Mouse (Mus musculus) lung, adult 2 months (tissue): ENCODE measurements at regions not wholly inside any gene's neighbourhood (a gene's known extent, or its start where the extent isn't known, plus 50 kb on each side); places are given as distances from the start of the nearest gene placed in this dataset.

ENCODE experiments used
- DNase-seq: peaks from one replicate; pipeline ENCODE4 v3.0.0; 2022
- H3K4me1 ChIP-seq: fragments of 200-500 bp; 2 replicates; pipeline ENCODE4 v1.6.1; 2011; ENCODE audit warnings: low read length; ENCODE audit not compliant: control insufficient read depth, insufficient read depth
- H3K4me3 ChIP-seq: fragments of 200-500 bp; replicated peaks from 2 replicates; pipeline ENCODE3; 2011; ENCODE audit warnings: low read depth, mild to moderate bottlenecking, control low read depth, low read length; ENCODE audit errors: extremely low read depth
- CTCF ChIP-seq: fragments of 200-500 bp; IDR thresholded peaks from 2 replicates; pipeline ENCODE4 v1.5.1; 2011; ENCODE audit warnings: mild to moderate bottlenecking, low read length, control low read depth; ENCODE audit not compliant: insufficient read depth
- POLR2A ChIP-seq: fragments of 200-500 bp; IDR thresholded peaks from 2 replicates; pipeline ENCODE4 v1.6.1; 2011; ENCODE audit warnings: low read depth, mild to moderate bottlenecking, control low read depth, low read length, borderline replicate concordance; ENCODE audit errors: extremely low read depth
- WGBS: fragments of 180-500 bp; shearing (Covaris S2); methylation state at CpG from one replicate; pipeline ENCODE4 v1.1.7; 2018; 5-methylcytosine and 5-hydroxymethylcytosine counted together

DNA sequence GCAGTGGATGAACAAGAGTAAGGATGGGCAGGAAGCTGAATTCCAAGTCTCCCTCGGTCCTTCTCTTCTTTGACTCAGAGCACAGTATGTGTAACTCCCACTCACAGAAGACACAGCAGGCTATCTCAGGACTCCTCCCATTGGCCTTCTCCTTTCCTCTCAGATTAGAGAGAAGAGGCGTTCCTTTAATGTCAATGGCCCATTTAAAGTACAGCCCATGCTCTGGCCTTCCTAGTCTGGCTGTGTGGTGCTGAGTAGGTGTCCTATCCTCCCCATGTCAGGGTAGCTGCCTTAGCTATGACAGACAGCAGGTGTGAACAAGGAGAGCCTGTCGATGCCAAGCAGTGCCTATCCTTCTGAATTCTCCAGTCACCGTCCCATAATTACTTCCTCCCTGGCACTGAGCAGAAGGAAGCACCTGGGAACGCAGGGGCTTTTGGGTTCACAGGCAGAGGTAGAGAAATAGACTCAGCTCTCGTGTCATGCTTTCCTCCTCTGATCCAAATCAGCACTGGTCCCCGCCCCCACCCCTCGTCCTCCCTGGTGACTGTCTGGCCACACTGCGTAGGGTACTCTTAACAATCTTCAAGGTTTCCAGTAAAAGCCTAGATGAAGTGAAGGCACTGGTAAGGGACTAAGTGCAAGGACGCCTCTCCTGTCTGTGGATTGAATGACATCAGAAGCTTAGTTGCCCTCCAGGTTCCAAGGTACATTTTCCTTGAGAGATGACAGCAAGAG lies 257.8 kb downstream of the Mycn start:
- no peak overlapping the region for H3K4me3 ChIP-seq
- WGBS, result 64% methylated on average over 10 of the region's 10 CpGs
- H3K4me1 ChIP-seq, result 0 out of 2 replicates have a peak, but pooled peaks cover 2% of the 10 kb centered on the region
- DNase-seq, result no peak
- TF ChIP-seq POLR2A (no peak), CTCF (no peak)

DNA sequence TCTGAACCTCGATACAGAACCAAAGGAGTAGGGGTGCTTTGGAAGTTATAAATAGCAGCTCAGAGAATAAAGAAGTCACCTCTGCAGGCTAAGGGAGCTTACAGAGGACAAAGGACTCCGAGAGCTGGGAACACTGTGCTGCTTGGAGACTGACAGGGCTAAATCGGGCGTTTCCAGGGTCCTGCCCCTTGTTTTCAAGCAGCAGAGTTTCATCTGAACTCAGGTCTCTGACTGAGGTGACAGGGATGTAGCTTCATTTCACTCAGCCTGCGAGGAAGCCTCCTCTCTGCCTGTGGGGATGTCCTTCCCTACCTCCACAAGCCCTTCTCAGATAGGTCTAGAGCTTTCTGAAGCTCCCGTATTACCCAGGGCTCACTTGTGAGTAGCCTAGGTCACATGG lies 260.6 kb downstream of the Mycn start:
- no peak for DNase-seq
- WGBS, result 39% methylated on average over 6 of the region's 6 CpGs
- Histone ChIP-seq H3K4me3 (no peak overlapping the region), H3K4me1 (0 out of 2 replicates have a peak, but pooled peaks cover 2% of the 10 kb centered on the region)
- TF ChIP-seq CTCF (no peak), POLR2A (no peak)

DNA sequence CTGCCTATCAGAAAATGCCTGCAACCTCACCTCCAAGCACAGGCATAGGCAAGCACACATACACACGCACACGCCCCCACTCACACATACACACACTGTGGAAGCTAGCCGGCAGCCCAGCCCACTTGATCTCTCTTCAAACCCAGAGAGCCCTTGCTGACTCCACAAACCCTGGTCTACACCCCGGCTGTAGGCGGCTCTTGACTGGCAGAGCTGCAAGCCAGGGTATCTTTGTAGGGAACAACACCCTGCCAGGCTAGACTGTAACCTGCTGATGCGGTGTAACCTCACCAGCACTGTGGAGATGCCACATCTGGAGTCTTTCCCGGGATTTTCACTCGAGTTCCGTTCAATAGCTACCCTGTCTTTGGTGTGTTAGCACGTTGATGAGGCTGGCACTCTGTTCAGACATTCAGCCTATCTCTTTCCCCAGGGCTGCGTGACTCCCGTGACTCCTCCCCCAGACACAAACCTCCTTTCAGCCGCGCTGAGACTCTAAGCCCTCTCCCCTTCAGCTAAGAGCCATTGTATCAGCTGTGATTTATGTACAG lies 261.3 kb downstream of the Mycn start:
- no peak for DNase-seq
- TF ChIP-seq CTCF (no peak), POLR2A (no peak)
- H3K4me1 ChIP-seq, result 0 out of 2 replicates have a peak, but pooled peaks cover 2% of the 10 kb centered on the region
- no peak overlapping the region for H3K4me3 ChIP-seq
- WGBS, result 15% methylated on average over 14 of the region's 14 CpGs

DNA sequence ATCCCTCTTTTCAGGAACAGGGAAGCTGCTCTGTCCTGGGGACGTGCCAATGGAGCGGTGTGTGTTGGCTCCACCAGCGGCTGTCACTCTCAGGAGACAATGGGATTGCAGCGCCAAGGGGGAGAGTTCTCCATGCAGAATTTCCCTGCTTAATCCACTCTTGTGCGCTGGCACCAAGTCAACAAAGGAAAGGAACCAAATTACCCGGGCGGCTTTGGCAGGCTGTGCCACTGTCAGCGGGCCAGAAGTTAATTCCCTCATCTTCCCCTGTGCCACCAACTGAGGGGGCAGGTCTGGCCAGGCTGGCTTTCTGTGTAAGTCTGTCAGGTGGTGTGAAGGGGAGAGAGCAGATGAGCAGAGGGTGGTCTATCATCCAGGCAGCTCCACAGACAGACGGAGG lies 265.0 kb downstream of the Mycn start:
- TF ChIP-seq CTCF (no peak), POLR2A (no peak)
- Histone ChIP-seq H3K4me3 (no peak overlapping the region), H3K4me1 (0 out of 2 replicates have a peak, but pooled peaks cover 2% of the 10 kb centered on the region)
- WGBS, result 31% methylated on average over 9 of the region's 9 CpGs
- peak; percentile 9 for DNase-seq

DNA sequence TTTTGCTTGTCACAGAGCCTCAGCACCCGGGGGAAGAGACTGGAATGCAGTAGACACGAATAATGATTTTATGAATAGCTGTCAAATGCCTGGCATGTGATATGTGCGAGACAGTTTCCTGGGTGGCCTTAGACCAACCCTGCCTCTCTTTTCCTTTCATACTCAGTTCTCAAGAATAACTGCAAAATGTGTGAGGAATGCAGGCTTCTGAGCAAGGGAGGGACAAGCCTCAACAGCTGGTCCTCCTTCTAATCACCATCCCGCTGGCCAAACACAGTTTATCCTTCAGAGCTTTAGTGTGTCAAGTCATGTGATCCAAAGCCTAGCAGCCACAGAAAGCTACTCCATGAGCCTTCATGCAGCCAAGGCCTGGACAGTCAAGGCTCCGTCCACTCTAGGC lies 271.8 kb downstream of the Mycn start:
- DNase-seq, result peak; percentile 15
- WGBS, result 41% methylated on average over 5 of the region's 5 CpGs
- H3K4me3 ChIP-seq, result no peak overlapping the region
- TF ChIP-seq CTCF (no peak), POLR2A (no peak)
- H3K4me1 ChIP-seq, result no peaks in the 10 kb centered on the region

DNA sequence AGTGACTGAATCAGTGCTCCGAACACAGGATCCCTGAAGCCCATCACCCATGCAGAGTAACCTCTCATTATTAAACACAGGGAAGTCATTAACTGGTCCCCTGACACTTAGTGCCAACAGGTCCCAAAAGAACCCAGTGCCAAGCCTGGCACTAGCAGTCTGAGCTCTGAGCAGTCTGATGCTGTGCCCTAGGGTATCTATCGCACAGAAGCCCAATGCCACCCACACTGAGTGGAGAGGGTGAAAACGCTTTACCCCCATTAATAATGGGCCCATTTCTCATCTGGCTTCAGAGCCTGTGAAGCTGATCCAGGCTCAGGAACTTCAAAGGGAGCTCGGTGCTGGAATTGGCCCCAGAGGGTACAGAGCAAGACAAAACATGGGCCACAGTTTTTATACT lies 272.8 kb downstream of the Mycn start:
- Histone ChIP-seq H3K4me3 (no peak overlapping the region), H3K4me1 (no peaks in the 10 kb centered on the region)
- TF ChIP-seq CTCF (no peak), POLR2A (no peak)
- WGBS, result 89% methylated on average over 4 of the region's 4 CpGs
- DNase-seq, result no peak

DNA sequence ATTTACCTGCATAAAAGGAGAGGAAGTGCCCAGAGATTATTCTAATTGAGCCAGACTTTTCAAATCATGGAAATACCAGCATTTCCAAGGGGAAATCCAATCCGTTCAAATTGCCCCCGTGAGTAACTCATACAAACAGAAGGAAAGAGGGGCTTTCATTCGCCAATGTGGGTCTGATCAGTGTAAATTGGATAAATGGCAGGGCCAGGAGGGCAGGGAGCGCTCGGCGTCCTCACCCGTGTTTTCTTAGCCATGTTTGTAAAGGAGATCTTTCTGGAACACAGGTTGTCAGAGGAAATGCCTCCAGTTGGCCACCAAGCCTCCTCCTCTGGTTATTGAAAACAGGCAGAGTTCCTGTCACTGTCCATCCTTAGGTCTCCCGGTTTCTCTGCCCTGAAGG lies 286.1 kb downstream of the Mycn start:
- TF ChIP-seq POLR2A, result no peak
- no peak for TF ChIP-seq CTCF
- no peak for DNase-seq
- H3K4me3 ChIP-seq, result no peak overlapping the region
- WGBS, result 82% methylated on average over 8 of the region's 8 CpGs
- no peaks in the 10 kb centered on the region for H3K4me1 ChIP-seq

DNA sequence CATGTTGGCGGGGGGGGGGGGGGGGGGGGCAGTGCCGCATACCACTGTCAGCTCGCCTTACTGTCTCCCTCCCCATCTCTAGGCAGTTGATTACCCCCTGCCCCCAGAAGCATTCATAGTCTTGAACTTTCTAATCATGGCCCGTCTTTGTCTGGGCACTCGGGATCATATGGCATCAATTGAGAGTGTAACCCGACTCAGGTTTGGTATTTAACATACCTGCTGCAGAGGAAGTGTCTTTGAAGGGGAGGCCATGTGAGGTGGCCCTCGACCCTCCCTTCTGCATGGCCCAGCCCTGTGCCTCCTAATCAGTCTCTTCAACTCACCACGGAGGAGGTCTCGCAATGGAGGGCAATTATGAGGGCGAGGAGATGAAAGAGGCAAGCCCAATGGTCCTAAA lies 286.5 kb downstream of the Mycn start:
- DNase-seq, result no peak
- TF ChIP-seq POLR2A (no peak), CTCF (no peak)
- H3K4me3 ChIP-seq, result no peak overlapping the region
- 66% methylated on average over 10 of the region's 10 CpGs for WGBS
- no peaks in the 10 kb centered on the region for H3K4me1 ChIP-seq

DNA sequence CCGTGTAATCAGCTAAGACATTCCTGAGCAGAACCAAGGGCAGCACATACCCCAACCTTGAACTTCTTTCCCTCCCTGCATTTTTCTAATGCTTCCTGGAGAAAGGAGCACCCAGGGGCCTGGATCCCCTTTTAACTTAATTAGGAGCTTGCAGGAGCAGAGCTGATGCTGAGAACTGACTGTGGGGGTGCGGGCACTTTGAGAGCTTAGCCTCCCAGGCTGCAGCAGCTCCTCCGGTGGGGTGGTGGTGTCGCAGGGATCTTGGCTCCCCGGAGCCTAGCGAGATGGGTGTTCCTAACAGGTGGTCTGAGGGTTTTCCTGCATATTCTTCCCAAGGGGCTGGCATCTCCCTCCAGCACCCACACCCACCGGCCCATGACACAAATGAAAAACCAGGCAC lies 289.4 kb downstream of the Mycn start:
- no peak for TF ChIP-seq CTCF
- no peak for TF ChIP-seq POLR2A
- 63% methylated on average over 7 of the region's 7 CpGs for WGBS
- no peak for DNase-seq
- H3K4me3 ChIP-seq, result no peak overlapping the region
- H3K4me1 ChIP-seq, result no peaks in the 10 kb centered on the region

DNA sequence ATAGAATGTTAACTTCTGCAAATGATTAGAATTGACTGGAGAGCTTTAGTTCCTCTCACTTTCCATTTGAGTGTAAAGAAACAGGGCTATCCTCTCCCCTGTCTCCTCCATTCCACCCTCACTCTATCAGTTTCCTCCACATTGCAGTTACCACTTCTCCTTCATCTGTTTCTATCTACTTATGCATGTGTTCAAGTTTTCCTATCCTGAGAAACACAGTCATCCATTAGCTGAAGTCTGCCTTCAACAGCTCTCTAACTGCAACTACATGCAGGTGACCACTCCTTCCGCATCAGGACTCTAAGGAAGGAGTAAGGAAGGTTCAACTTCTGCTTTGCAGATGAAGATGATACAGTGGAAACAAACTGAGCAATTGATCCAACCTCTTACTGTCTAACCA lies 291.4 kb downstream of the Mycn start:
- no peak for TF ChIP-seq POLR2A
- TF ChIP-seq CTCF, result no peak
- DNase-seq, result no peak
- Histone ChIP-seq H3K4me3 (no peak overlapping the region), H3K4me1 (no peaks in the 10 kb centered on the region)
- 90% methylated on average over 1 of the region's 1 CpGs for WGBS
